Mouse (Mus musculus): ENCODE measurements around the gene Zdhhc14.

The Zdhhc14 gene

GRCm38 (mm10) chr17:5626402-5626801 is 134.0 kb downstream of the Zdhhc14 start:
- in situ Hi-C loops (cut with MboI; ENCODE audit: low pct_unique_long_range_greater_than_20kb in 1 of 2, low sequenced_read_pairs in 2 of 2, unreplicated experiment in 1 of 2), result no loop called here

DNA sequence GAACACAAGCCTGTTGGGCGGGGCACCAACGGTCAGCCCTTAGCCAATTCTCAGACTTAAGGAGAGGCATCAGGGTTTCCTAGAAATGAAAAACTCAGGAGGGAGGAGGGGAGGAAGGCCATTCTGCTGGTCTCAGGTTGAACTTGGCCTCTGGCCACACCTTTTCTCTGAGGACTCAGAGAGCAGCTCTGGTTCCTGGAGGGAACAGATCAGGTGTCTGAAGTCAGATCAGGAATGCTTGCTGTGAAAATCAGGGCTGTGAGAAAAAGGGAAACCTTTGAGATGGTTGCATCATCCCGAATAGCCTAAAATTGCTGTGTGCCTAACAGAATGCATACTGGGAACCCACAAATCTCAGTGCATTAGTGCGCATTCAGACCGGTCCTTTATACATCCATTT is 135.3 kb downstream of the Zdhhc14 start:
- in situ Hi-C loops (cut with MboI; ENCODE audit: low pct_unique_long_range_greater_than_20kb in 1 of 2, low sequenced_read_pairs in 2 of 2, unreplicated experiment in 1 of 2), result no loop called here

GRCm38 (mm10) chr17:5629651-5630050 is 137.3 kb downstream of the Zdhhc14 start:
- in situ Hi-C loops (cut with MboI; ENCODE audit: low pct_unique_long_range_greater_than_20kb in 1 of 2, low sequenced_read_pairs in 2 of 2, unreplicated experiment in 1 of 2), result no loop called here

DNA sequence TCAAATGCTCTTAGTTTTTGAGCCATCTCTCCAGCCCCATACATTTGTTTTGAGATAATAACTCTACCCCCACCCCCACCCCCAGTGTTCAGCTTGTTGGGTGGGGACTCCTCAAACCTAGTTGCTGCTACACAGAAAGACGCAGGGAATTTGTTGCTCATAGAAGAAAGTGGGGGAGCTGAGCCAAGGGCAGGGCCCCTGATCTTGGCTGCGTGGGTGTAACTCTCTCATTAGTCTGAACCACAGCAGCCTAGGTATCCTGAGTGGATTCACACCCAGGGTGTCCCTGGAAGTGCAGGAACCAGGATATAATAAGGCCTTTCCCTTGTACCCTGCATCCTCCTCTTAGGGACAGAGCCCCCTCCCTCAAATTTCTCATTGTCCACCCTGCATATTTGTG is 142.9 kb downstream of the Zdhhc14 start:
- in situ Hi-C loops (cut with MboI; ENCODE audit: low pct_unique_long_range_greater_than_20kb in 1 of 2, low sequenced_read_pairs in 2 of 2, unreplicated experiment in 1 of 2), result no loop called here

DNA sequence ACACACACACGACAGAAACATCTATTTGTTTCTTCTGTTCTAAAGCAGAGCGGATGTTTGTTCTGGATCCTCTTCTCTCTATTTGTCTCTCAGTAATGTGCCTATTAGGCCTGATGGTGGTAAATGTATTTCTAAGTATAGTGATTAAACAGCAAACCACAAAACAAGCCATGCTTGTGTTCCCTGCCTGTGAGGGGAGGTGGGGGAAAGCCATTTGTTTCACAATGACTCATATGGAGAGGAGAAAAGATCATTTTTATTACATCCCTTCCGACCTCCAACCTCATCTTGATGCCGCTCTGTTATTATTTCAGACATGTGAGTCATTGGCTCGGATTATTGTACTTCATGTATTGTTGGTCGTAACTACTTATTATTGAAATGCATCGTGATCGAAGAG is 149.1 kb downstream of the Zdhhc14 start:
- in situ Hi-C loops (cut with MboI; ENCODE audit: low pct_unique_long_range_greater_than_20kb in 1 of 2, low sequenced_read_pairs in 2 of 2, unreplicated experiment in 1 of 2), result no loop called here

DNA sequence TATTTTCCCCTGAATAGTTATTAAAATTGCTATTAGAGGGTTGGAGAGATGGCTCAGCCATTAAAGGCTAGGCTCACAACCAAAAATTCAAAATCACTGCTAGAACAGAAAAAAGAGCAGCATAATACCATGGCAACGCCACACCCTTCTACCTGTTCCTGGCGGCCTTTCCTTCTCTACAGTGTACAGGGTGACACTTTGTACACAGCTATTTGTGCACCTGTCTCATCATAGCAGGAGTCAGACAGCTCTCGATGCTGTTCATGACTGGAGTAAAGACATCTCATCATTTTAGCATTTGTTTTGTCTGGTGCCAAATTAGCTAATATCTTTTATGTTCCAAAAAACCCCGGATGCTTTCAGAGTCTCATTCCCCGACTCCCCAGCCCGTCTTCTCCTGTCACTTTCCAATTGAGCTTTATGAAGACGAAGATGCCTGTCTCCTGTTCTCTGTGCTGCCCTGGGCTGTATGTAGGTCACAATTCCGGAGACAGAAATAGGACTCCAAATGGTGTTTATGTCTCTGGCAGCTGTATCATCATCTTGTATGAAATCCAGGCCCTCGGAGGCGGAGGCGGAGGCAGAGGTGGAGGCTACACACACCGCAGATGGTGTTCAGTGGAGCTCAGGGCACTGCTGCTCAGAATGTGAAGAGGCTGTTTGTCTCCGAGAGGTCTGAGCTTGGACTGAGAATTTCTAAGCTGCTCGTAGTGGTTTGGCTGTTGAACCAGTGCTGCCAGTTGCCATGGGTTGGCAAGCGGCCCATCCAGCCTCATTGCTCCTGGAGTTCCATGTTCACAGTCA is 150.8 kb downstream of the Zdhhc14 start:
- in situ Hi-C loops (cut with MboI; ENCODE audit: low pct_unique_long_range_greater_than_20kb in 1 of 2, low sequenced_read_pairs in 2 of 2, unreplicated experiment in 1 of 2), result no loop called here

- in situ Hi-C loops (cut with MboI; ENCODE audit: low pct_unique_long_range_greater_than_20kb in 1 of 2, low sequenced_read_pairs in 2 of 2, unreplicated experiment in 1 of 2), result no loop called here
Observed at GRCm38 (mm10) chr17:5650124-5650523, 157.8 kb downstream of the Zdhhc14 start.

DNA sequence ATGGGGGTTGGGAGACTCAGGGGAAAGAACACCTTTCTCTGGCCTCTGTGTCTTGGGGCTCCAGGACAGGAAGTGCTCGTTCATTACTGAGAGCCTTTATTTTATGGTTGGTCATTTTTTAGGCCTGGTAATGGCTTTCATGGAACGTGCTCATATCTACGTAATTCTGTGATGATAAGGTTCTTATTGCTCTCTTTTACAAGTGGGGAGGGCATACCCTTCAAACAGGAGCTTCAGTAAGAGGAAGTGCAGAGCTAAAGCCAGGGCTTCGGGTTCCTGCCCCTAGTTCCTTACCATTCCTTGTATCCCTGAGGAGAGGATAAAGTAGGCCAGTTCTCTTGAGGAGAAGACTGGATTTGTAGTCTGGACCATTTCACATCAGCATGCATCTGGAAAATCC is 158.3 kb downstream of the Zdhhc14 start:
- in situ Hi-C loops (cut with MboI; ENCODE audit: low pct_unique_long_range_greater_than_20kb in 1 of 2, low sequenced_read_pairs in 2 of 2, unreplicated experiment in 1 of 2), result no loop called here

DNA sequence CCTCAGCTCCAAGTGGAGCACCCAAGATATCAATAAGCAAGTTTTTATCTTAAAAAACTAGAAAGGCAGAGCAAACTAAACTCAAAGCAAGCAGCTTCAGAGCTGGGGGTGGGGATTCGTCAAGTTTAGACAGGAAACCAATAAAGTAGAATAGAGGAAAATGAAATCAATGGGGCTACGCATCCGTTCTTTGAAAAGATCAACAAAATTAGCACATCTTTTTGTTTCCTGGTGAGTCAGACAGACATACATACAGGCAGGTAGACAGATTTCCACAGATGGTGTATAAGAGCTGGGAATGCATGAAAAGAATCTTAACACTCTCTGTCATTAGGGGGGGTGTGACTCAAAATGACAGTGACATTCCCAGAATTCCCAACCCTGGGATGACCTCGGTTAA is 159.2 kb downstream of the Zdhhc14 start:
- in situ Hi-C loops (cut with MboI; ENCODE audit: low pct_unique_long_range_greater_than_20kb in 1 of 2, low sequenced_read_pairs in 2 of 2, unreplicated experiment in 1 of 2), result no loop called here

- in situ Hi-C loops (cut with MboI; ENCODE audit: low pct_unique_long_range_greater_than_20kb in 1 of 2, low sequenced_read_pairs in 2 of 2, unreplicated experiment in 1 of 2), result no loop called here
Observed at GRCm38 (mm10) chr17:5653981-5654380, 161.6 kb downstream of the Zdhhc14 start.

- in situ Hi-C loops (cut with MboI; ENCODE audit: low pct_unique_long_range_greater_than_20kb in 1 of 2, low sequenced_read_pairs in 2 of 2, unreplicated experiment in 1 of 2), result no loop called here
Observed at GRCm38 (mm10) chr17:5655536-5655935, 163.2 kb downstream of the Zdhhc14 start.

DNA sequence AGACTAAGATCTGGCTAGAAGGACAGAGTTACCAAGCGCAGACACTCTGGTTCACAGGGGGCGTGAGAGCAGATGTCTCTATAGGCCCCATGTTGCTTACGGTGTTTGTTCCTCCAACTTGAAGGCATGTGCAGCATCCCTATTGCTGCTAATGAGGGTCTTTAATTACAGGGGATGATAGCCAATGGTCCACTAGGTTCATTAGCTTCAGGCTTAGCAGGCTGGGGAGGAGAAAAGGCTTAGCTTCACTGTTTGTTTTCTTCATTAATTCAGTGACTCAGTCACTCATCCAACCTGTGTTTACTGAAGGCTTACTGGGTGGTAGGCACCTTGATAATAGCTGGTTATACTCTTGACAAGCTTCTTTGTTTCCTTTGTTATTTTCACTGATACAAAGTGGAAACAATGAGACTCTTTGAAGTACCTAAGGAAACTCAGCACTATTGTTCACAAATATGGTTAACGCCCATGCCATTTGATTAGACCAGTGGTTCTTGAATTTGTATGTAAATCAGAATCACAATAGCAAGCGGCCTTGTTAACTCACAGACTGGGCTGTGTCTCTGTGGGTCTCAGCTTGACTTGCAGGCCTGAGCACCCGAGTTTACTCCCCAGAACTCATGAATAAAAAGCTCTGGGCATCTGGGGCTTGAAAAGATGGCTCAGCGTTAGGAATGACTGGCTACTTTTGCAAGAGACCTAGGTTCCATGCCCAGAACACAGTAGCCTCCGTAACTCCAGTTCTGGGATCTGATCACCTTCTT is 168.1 kb downstream of the Zdhhc14 start:
- in situ Hi-C loops (cut with MboI; ENCODE audit: low pct_unique_long_range_greater_than_20kb in 1 of 2, low sequenced_read_pairs in 2 of 2, unreplicated experiment in 1 of 2), result no loop called here

DNA sequence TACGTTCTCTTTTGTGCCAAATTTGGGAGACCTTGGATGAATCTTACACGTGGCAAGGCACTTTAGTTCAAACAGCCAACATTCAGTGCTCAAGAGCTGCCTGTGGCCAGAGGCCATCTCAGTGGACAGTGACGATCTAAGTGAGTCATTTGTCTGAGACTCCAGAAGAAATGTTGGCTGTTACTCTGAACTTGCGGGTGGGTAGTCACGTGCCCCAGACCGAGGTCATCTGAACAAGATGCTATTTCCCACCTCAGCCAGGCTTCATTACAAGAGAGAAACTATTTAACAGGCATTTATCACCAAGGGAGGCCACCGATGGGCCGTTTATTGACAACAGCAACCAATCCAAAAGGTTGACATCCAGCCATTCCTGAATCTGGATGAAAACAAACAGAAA is 174.3 kb downstream of the Zdhhc14 start:
- in situ Hi-C loops (cut with MboI; ENCODE audit: low pct_unique_long_range_greater_than_20kb in 1 of 2, low sequenced_read_pairs in 2 of 2, unreplicated experiment in 1 of 2), result no loop called here

GRCm38 (mm10) chr17:5668456-5668855 is 176.1 kb downstream of the Zdhhc14 start:
- in situ Hi-C loops (cut with MboI; ENCODE audit: low pct_unique_long_range_greater_than_20kb in 1 of 2, low sequenced_read_pairs in 2 of 2, unreplicated experiment in 1 of 2), result no loop called here

- in situ Hi-C loops (cut with MboI; ENCODE audit: low pct_unique_long_range_greater_than_20kb in 1 of 2, low sequenced_read_pairs in 2 of 2, unreplicated experiment in 1 of 2), result no loop called here
Observed at GRCm38 (mm10) chr17:5668981-5669380, 176.6 kb downstream of the Zdhhc14 start.

DNA sequence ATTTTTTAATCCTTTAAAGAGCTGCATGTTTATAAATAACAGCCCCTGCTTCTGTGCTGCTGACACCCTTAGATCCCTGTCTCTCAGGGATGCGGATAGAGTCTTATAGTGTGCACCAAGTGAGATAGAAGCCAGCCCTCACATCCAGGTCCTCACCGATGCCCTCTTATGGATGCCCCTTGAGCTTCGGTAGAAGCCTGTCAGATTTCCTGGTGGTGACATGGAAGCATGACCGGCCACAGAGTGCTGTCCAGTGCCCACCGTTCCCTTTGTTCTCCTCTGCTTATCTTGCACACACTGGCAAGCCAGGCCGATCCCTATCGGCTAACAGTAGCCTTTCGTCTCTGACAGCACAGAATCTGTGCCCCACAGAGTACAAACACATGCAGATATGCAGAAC is 183.6 kb downstream of the Zdhhc14 start:
- in situ Hi-C loops (cut with MboI; ENCODE audit: low pct_unique_long_range_greater_than_20kb in 1 of 2, low sequenced_read_pairs in 2 of 2, unreplicated experiment in 1 of 2), result no loop called here

DNA sequence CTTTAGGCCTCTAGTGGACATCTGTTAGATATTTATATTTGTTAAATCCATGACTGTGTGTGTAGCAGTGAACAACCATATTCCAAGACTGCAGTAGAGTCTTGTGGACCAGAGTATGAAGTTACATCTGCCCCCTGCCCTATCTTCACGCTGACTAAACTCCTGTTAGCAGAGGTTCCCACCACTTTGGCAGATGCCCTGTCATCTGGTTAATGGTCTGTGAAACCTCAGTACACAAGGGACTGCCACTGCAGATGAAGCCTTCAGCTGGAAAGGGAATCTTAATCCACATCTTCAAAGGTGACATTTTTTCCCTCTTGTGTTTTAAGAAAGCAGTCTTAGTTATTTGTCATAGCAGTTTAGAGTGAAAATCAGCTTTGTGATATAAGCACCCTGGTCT is 187.0 kb downstream of the Zdhhc14 start:
- in situ Hi-C loops (cut with MboI; ENCODE audit: low pct_unique_long_range_greater_than_20kb in 1 of 2, low sequenced_read_pairs in 2 of 2, unreplicated experiment in 1 of 2), result no loop called here

GRCm38 (mm10) chr17:5685324-5685723 is 193.0 kb downstream of the Zdhhc14 start:
- in situ Hi-C loops (cut with MboI; ENCODE audit: low pct_unique_long_range_greater_than_20kb in 1 of 2, low sequenced_read_pairs in 2 of 2, unreplicated experiment in 1 of 2), result no loop called here

GRCm38 (mm10) chr17:5687810-5688209 is 195.5 kb downstream of the Zdhhc14 start:
- in situ Hi-C loops (cut with MboI; ENCODE audit: low pct_unique_long_range_greater_than_20kb in 1 of 2, low sequenced_read_pairs in 2 of 2, unreplicated experiment in 1 of 2), result no loop called here

GRCm38 (mm10) chr17:5688222-5688621 is 195.9 kb downstream of the Zdhhc14 start:
- in situ Hi-C loops (cut with MboI; ENCODE audit: low pct_unique_long_range_greater_than_20kb in 1 of 2, low sequenced_read_pairs in 2 of 2, unreplicated experiment in 1 of 2), result no loop called here

Data from mouse embryonic stem cell (cell line).